Mouse (Mus musculus) E14TG2a.4 (cell line): ENCODE measurements around the gene Wwox.
A peak's percentile ranks its signal among the peaks of the same experiment; 100 is the strongest.

Source experiments
- H3K27me3 ChIP-seq: 2 replicates; pipeline ENCODE4 v1.6.1; 2014; ENCODE audit warnings: low read length, control low read depth; ENCODE audit not compliant: insufficient read depth
- H3K36me3 ChIP-seq: 2 replicates; pipeline ENCODE4 v1.6.1; 2014; ENCODE audit warnings: low read length, control low read depth; ENCODE audit not compliant: insufficient read depth
- H3K4me1 ChIP-seq: replicated peaks from 2 replicates; pipeline ENCODE4 v1.6.1; 2014; ENCODE audit warnings: low read depth, low read length, control low read depth
- H3K4me3 ChIP-seq: replicated peaks from 2 replicates; pipeline ENCODE4 v1.5.1; 2014; ENCODE audit warnings: mild to moderate bottlenecking, low read length
- H3K9me3 ChIP-seq: 2 replicates; pipeline ENCODE4 v1.6.1; 2014; ENCODE audit warnings: low read length, control low read depth
- CTCF ChIP-seq: conservative IDR thresholded peaks from 2 replicates; pipeline ENCODE4 v1.5.1; 2014; ENCODE audit warnings: low read length
- NANOG ChIP-seq: IDR thresholded peaks from 2 replicates; pipeline ENCODE4 v1.6.1; 2014; ENCODE audit warnings: borderline replicate concordance, low read length, mixed read lengths
- POU5F1 ChIP-seq: IDR thresholded peaks from 2 replicates; pipeline ENCODE4 v1.6.1; 2014; ENCODE audit warnings: low read length, borderline replicate concordance

Gene Wwox

DNA sequence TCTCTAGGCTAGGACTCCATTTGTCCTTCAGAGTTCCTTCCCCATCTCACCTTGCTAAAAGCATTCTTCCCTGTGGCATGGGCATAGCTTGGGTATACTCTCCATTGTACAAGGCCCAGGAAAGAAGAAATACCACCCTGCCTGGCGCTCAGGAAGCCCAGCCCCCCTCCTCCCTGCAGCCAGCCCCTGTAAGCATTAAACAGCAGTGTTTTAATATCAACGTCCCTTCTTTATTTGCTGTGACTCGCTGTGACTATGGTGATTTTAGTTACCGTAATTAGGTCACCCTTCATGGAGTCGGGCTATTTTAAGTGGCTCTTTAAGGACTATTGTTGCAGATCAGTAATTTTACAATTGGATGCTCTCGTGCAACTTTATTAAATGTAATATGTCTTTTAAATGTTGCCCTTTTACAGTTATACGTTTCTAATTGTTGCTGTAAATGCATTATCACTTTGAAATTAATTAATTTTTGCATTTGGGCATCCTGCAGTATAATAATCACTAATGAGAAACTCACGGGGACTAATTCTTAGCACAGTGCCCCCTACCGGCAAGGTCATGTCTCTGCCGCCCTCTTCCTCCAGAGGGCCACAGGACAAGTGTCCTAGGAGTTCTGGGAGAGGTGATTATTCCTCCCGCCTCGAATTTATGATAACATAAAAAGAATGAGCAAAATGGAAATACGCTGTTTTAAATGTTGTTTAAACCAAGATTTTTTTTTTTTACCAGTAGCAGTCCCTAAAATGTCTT lies 276.0 kb downstream of the Wwox start:
- no peak for TF ChIP-seq POU5F1
- TF ChIP-seq CTCF: peak; percentile 80
- no peaks in the 10 kb centered on the region for H3K36me3 ChIP-seq
- H3K4me3 ChIP-seq: no peak overlapping the region
- no peaks in the 10 kb centered on the region for H3K9me3 ChIP-seq
- H3K4me1 ChIP-seq: no peaks in the 10 kb centered on the region
- no peaks in the 10 kb centered on the region for H3K27me3 ChIP-seq

DNA sequence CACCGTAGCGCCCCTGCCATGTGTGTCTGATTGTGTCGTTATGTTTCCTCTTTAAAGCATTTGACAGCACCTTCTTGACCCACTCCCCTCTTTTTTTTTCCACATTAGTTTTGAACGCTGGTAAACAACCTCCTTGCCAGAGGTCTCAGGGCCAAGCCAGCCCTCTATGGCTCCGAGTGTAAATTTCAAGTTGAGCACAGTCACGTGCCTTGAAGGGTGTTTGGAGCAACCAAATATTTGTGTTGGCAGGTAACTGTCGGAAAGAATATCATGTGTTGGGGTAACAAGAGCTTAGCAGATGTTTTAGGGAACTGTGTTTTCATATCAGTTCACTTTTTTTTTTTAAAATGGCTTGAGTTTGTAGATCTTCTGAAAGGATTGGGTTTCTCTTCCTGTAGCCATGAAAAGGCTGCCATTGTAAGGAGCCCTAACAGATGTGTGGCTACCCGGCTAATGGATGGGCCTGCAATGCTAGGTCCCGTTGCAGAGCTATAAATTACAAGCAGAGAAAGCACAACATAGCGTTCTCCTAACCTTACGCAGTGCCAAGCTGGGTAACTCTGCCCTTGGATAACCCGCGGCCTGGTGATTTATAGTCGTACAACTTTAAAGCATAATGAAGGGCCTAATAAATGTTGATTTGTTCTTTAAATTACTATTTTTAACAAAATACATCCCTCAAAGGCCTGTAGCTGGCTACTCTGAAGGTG lies 277.2 kb downstream of the Wwox start:
- TF ChIP-seq NANOG: no peak
- TF ChIP-seq CTCF: no peak
- no peak for TF ChIP-seq POU5F1
- no peak overlapping the region for H3K4me3 ChIP-seq
- H3K27me3 ChIP-seq: no peaks in the 10 kb centered on the region

DNA sequence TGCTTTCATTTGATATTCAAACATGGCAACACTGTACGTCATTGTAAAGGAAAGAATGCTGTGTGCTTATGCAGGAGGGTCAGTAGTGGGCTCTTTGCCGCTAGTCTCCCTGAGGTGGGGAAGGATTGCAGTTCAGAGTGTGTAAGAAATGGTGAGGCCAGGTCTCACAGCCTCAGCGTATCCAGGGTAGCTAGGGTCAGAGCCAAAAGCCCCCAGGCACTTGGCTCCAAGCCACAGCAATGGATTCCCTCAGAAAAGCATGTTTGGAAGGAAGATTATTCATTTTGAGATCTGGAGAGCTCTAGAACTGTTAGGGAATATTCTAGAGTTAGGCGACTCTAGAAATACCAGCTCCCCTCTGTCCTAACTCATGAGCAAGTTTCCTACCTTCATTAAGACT lies 279.4 kb downstream of the Wwox start:
- H3K4me3 ChIP-seq: no peak overlapping the region
- H3K9me3 ChIP-seq: no peaks in the 10 kb centered on the region
- no peaks in the 10 kb centered on the region for H3K27me3 ChIP-seq
- TF ChIP-seq NANOG (no peak), CTCF (no peak), POU5F1 (no peak)
- H3K36me3 ChIP-seq: no peaks in the 10 kb centered on the region
- H3K4me1 ChIP-seq: peaks cover 6% of the 10 kb centered on the region; the same call in 1 of the 2 replicates

More for the DNA sequence above, 277.2 kb downstream of the Wwox start:
- H3K36me3 ChIP-seq: no peaks in the 10 kb centered on the region
- no peaks in the 10 kb centered on the region for H3K4me1 ChIP-seq
- H3K9me3 ChIP-seq: no peaks in the 10 kb centered on the region

DNA sequence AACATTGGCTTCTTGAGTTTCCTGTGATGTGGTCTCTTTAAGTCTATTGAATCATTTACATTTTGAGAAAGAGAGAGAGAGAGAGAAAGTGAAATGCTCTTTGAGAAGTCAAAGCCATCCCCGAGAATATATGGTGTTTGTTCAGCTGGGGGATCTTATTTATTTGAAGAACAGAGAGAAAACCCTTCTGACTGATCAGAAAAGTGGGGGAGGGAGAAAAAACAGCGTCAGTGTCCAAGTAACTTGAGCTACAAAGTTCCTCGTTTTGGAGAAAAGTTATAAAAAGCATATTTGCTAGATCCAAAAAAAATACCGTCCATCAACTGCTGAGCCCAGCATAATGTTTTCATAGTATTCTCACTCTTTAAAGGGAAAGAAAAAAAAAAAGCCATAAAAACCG lies 283.2 kb downstream of the Wwox start:
- H3K9me3 ChIP-seq: no peaks in the 10 kb centered on the region
- peaks cover 6% of the 10 kb centered on the region; the same call in 1 of the 2 replicates for H3K4me1 ChIP-seq
- H3K27me3 ChIP-seq: no peaks in the 10 kb centered on the region
- TF ChIP-seq NANOG: no peak
- TF ChIP-seq POU5F1: no peak
- TF ChIP-seq CTCF: no peak
- H3K36me3 ChIP-seq: no peaks in the 10 kb centered on the region
- H3K4me3 ChIP-seq: no peak overlapping the region

DNA sequence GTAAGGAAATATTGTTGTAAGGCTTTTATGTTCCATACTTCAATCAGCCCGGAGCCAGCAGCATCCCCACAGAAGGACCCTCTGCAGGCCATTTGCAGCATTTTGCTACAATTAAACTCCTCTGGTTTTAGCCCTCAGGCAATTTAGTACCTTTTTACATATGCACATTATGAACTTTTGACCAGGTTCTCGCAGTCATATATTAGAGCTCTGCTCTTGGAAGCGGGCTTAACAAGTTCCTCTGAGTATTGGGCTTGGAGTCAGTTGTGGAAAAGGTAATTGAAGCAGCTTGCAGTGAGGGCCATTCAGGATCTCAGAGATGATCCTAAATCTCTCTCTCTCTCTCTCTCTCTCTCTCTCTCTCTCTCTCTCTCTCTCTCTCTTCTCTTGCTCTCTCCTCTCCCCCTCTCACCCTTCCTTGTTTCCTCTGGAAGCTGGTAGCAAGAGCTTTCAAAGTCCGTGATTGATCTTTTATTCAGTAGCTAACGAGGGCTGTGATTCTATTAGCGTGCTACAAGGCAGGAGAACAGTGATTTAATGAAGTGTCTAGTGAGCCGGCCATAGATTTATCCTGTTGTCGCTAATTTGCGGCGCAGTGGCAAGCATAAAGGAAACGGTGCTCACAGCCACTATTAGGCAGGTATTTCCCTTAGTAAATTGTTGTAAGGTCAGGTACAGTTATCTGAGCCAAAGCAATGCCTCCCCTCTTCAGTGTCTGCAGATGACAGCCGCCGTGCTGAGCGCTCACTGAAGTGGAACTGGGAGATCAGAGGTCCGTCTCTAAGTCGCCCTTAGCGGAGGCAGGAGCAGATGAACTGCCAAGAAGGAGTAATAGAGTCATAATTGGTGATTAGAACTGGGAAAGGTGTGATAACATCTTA lies 292.0 kb downstream of the Wwox start:
- H3K9me3 ChIP-seq: no peaks in the 10 kb centered on the region
- no peaks in the 10 kb centered on the region for H3K27me3 ChIP-seq
- no peak overlapping the region for H3K4me3 ChIP-seq
- TF ChIP-seq CTCF (no peak), POU5F1 (no peak), NANOG (no peak)
- no peaks in the 10 kb centered on the region for H3K36me3 ChIP-seq
- H3K4me1 ChIP-seq: no peaks in the 10 kb centered on the region

DNA sequence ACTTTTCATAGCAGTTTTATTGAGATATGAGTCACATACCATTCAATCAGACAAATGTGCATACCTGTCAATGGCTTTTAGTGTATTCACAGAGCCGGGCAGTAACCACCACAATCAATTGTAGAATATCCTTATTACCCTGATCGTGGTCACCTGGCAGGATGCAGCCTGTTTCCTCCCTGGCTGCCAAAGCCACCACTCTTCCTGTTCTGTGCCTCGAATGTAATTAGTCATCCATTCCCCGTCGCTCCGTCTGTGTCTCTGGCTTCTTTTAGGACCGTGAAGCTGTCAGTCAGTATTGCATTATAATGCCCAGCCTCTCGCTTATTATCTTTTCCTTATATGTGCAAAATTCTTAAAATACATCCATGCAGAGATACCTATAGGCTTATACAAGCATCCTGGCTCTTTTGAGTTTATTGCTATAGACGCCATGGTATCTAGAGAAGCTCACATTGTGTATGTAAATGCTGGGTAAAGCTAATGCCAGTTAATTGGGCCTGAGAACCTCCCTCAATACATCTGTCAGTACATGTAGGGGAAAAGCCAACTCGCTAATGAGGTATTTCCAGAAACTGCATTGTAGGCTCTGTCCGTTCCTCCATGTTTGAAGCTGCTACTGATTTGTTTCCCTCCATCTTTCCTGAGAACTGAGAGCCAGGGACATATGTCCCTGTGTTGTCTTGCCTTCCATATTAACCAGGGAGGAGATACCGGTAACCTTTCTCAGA lies 303.9 kb downstream of the Wwox start:
- no peaks in the 10 kb centered on the region for H3K4me1 ChIP-seq
- no peaks in the 10 kb centered on the region for H3K27me3 ChIP-seq
- H3K36me3 ChIP-seq: no peaks in the 10 kb centered on the region
- H3K4me3 ChIP-seq: no peak overlapping the region
- peaks cover 16% of the 10 kb centered on the region for H3K9me3 ChIP-seq
- no peak for TF ChIP-seq CTCF
- TF ChIP-seq NANOG: no peak
- no peak for TF ChIP-seq POU5F1

DNA sequence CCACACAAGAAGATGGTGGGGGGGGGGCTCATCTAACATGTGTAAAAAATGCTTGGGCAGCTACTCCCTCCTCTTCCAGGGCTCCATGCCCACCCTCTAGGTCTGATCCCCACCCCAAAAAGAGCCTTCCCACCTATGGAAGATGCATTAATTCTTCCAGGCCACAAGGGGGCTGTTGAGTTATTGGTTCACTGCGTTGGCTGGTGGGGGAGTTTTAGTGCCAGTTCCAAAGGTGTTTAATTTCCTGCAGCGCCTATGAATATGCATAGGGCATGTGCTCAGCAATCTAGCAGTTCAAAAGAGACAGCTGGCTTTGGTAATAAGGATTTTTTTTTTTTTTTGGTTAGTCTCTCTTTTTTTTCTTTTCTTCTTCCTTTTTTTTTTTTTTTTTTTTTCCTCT lies 306.9 kb downstream of the Wwox start:
- no peak overlapping the region for H3K4me3 ChIP-seq
- H3K9me3 ChIP-seq: no peaks in the 10 kb centered on the region
- no peaks in the 10 kb centered on the region for H3K36me3 ChIP-seq
- no peaks in the 10 kb centered on the region for H3K27me3 ChIP-seq
- H3K4me1 ChIP-seq: no peaks in the 10 kb centered on the region
- peak; percentile 46 for TF ChIP-seq CTCF
- no peak for TF ChIP-seq POU5F1
